Mouse (Mus musculus) C2C12 (cell line): ENCODE measurements around the gene Pigm. TPM values are rescaled to one million over a fixed set of nuclear protein-coding genes. Genes with fewer than 3 reads are reported as not detected.

Experiments used
- H3K27me3 ChIP-seq: one replicate; pipeline ENCODE4 v1.6.1; 2011; ENCODE audit not compliant: control insufficient read depth, insufficient read depth, insufficient read length
- H3K36me3 ChIP-seq: one replicate; pipeline ENCODE4 v1.6.1; 2011; ENCODE audit not compliant: control insufficient read depth, insufficient read depth
- H3K4me3 ChIP-seq: one replicate; pipeline ENCODE4 v1.5.1; 2011; ENCODE audit warnings: mild to moderate bottlenecking, control low read depth; ENCODE audit not compliant: poor library complexity, insufficient read depth, severe bottlenecking
- H3K79me2 ChIP-seq: one replicate; pipeline ENCODE4 v1.6.1; 2011; ENCODE audit not compliant: control insufficient read depth, insufficient read depth
- H3K79me3 ChIP-seq: one replicate; pipeline ENCODE4 v1.6.1; 2011; ENCODE audit warnings: low read depth, control low read depth
- H3ac ChIP-seq: one replicate; pipeline ENCODE3; 2011; ENCODE audit warnings: low read depth; ENCODE audit not compliant: control insufficient read depth, insufficient read length
- CEBPB ChIP-seq: IDR thresholded peaks from one replicate; pipeline ENCODE4 v1.6.1; 2011; ENCODE audit warnings: low read depth, mild to moderate bottlenecking, control low read depth, moderate library complexity
- CTCF ChIP-seq: IDR thresholded peaks from one replicate; pipeline ENCODE4 v1.5.1; 2011; ENCODE audit not compliant: control insufficient read depth, insufficient read depth, insufficient read length
- FOSL1 ChIP-seq: IDR thresholded peaks from one replicate; pipeline ENCODE4 v1.8.0; 2011; ENCODE audit warnings: mild to moderate bottlenecking, low read length; ENCODE audit not compliant: poor library complexity, insufficient read depth, severe bottlenecking
- MAX ChIP-seq: IDR thresholded peaks from one replicate; pipeline ENCODE4 v1.6.1; 2011; ENCODE audit warnings: mild to moderate bottlenecking, control low read depth
- MYOD1 ChIP-seq: IDR thresholded peaks from one replicate; pipeline ENCODE4 v1.6.1; 2011; ENCODE audit warnings: low read depth; ENCODE audit not compliant: control insufficient read depth, insufficient read length
- MYOG ChIP-seq: IDR thresholded peaks from one replicate; pipeline ENCODE4 v1.6.1; 2011; ENCODE audit not compliant: control insufficient read depth, insufficient read length; ENCODE audit errors: extremely low read depth
- USF1 ChIP-seq: IDR thresholded peaks from one replicate; pipeline ENCODE4 v1.6.1; 2011; ENCODE audit warnings: low read depth, mild to moderate bottlenecking, control low read depth, moderate library complexity
- polyA plus RNA-seq: library from polyadenylated mRNA; unstranded; fragments of >200 nt; fragmentation: generic; extraction: Trizol; gene quantifications from one replicate; pipeline ENCODE4 v1.2.1, GENCODE M21; 2012; ENCODE audit warnings: missing spikeins

The Pigm gene
- polyA plus RNA-seq, 1 experiment: 3.8 TPM

GRCm38 (mm10) chr1:172337411-172338185 lies 38.7 kb upstream of the Pigm start:
- H3ac ChIP-seq: no peak overlapping the region
- no peaks in the 10 kb centered on the region for H3K36me3 ChIP-seq
- no peak overlapping the region for H3K4me3 ChIP-seq
- TF ChIP-seq MYOG: no peak
- TF ChIP-seq CEBPB: no peak
- no peak for TF ChIP-seq MYOD1
- no peak for TF ChIP-seq USF1
- TF ChIP-seq FOSL1: no peak
- no peak for TF ChIP-seq CTCF
- no peak for TF ChIP-seq MAX
- peaks cover 34% of the 10 kb centered on the region for H3K27me3 ChIP-seq
- no peaks in the 10 kb centered on the region for H3K79me2 ChIP-seq
- H3K79me3 ChIP-seq: no peaks in the 10 kb centered on the region

- Histone ChIP-seq H3K27me3 (peaks cover 56% of the 10 kb centered on the region), H3K36me3 (no peaks in the 10 kb centered on the region), H3ac (no peak within 1 kb of the TSS), H3K79me2 (no peaks in the 10 kb centered on the region), H3K4me3 (no peak within 1 kb of the TSS), H3K79me3 (no peaks in the 10 kb centered on the region)
- TF ChIP-seq MYOG (no peak), MAX (no peak), CTCF (no peak), USF1 (no peak), CEBPB (no peak), FOSL1 (no peak), MYOD1 (no peak)
These were observed 35.5 kb upstream of the Pigm start, which contains the start of gene Kcnj10 for GRCm38 (mm10) chr1:172340729-172341321. Kcnj10 (plus strand) TSS chr1:172341210.

- Histone ChIP-seq H3K79me2 (no peaks in the 10 kb centered on the region), H3ac (no peak overlapping the region), H3K79me3 (no peaks in the 10 kb centered on the region), H3K27me3 (peaks cover 59% of the 10 kb centered on the region), H3K36me3 (no peaks in the 10 kb centered on the region), H3K4me3 (no peak overlapping the region)
- no peak for TF ChIP-seq MYOG
- no peak for TF ChIP-seq CTCF
- no peak for TF ChIP-seq MYOD1
- TF ChIP-seq MAX: no peak
- no peak for TF ChIP-seq FOSL1
- TF ChIP-seq USF1: no peak
- no peak for TF ChIP-seq CEBPB
These were observed 35.0 kb upstream of the Pigm start for GRCm38 (mm10) chr1:172341386-172341785.

GRCm38 (mm10) chr1:172342729-172343128 lies 33.6 kb upstream of the Pigm start:
- Histone ChIP-seq H3K36me3 (no peaks in the 10 kb centered on the region), H3K27me3 (peaks cover 65% of the 10 kb centered on the region), H3ac (no peak overlapping the region), H3K79me3 (no peaks in the 10 kb centered on the region), H3K79me2 (no peaks in the 10 kb centered on the region), H3K4me3 (no peak overlapping the region)
- TF ChIP-seq USF1: no peak
- TF ChIP-seq FOSL1: no peak
- TF ChIP-seq MYOG: no peak
- TF ChIP-seq MYOD1: no peak
- no peak for TF ChIP-seq CEBPB
- no peak for TF ChIP-seq CTCF
- TF ChIP-seq MAX: no peak

GRCm38 (mm10) chr1:172343914-172344313 lies 32.4 kb upstream of the Pigm start:
- H3ac ChIP-seq: no peak overlapping the region
- H3K27me3 ChIP-seq: peaks cover 64% of the 10 kb centered on the region
- H3K79me3 ChIP-seq: no peaks in the 10 kb centered on the region
- H3K79me2 ChIP-seq: no peaks in the 10 kb centered on the region
- no peaks in the 10 kb centered on the region for H3K36me3 ChIP-seq
- no peak overlapping the region for H3K4me3 ChIP-seq
- TF ChIP-seq MAX (no peak), FOSL1 (no peak), MYOG (no peak), MYOD1 (no peak), CEBPB (no peak), USF1 (no peak), CTCF (no peak)
